Mouse (Mus musculus) G1E (cell line): ENCODE measurements around the gene Tead2. TPM values are rescaled to one million over a fixed set of nuclear protein-coding genes. Genes with fewer than 3 reads are reported as not detected.

ENCODE experiments used
- ATAC-seq: 2 replicates; pipeline ENCODE4 v1.8.0; 2016; ENCODE audit warnings: mild to moderate bottlenecking; ENCODE audit not compliant: insufficient number of reproducible peaks, poor library complexity, low FRiP score, severe bottlenecking; ENCODE audit errors: extremely low read depth
- DNase-seq: peaks from one replicate; pipeline ENCODE4 v3.0.0; 2012; ENCODE audit warnings: low spot score
- H3K27me3 ChIP-seq: 2 replicates; pipeline ENCODE4 v1.6.1; 2012; ENCODE audit warnings: mild to moderate bottlenecking, low read length, inconsistent platforms; ENCODE audit not compliant: insufficient read depth
- H3K36me3 ChIP-seq: replicated peaks from 2 replicates; pipeline ENCODE3; 2012; ENCODE audit warnings: mild to moderate bottlenecking, inconsistent platforms
- H3K4me1 ChIP-seq: 2 replicates; pipeline ENCODE4 v1.6.1; 2012; ENCODE audit warnings: low read depth, low read length, inconsistent platforms, mixed read lengths; ENCODE audit not compliant: insufficient read depth
- H3K4me3 ChIP-seq: 2 replicates; pipeline ENCODE4 v1.5.1; 2012; ENCODE audit warnings: low read depth, mild to moderate bottlenecking, inconsistent platforms, low read length, moderate library complexity, mixed read lengths
- H3K9me3 ChIP-seq: replicated peaks from 2 replicates; pipeline ENCODE4 v1.6.1; 2012; ENCODE audit warnings: inconsistent platforms
- CTCF ChIP-seq: IDR thresholded peaks from 2 replicates; pipeline ENCODE4 v1.5.1; 2012; ENCODE audit warnings: low read depth, low read length, inconsistent platforms, mixed read lengths
- GATA1 ChIP-seq: IDR thresholded peaks from 2 replicates; pipeline ENCODE4 v1.6.1; 2012; ENCODE audit warnings: borderline replicate concordance, low read length, inconsistent platforms, mixed read lengths
- GATA2 ChIP-seq: IDR thresholded peaks from 2 replicates; pipeline ENCODE4 v1.6.1; 2012; ENCODE audit warnings: low read depth, low read length, inconsistent platforms, borderline replicate concordance
- POLR2AphosphoS5 ChIP-seq: IDR thresholded peaks from 2 replicates; pipeline ENCODE4 v1.6.1; 2012; ENCODE audit warnings: low read depth, low read length, inconsistent platforms; ENCODE audit not compliant: insufficient replicate concordance
- TAL1 ChIP-seq: conservative IDR thresholded peaks from 2 replicates; pipeline ENCODE4 v1.6.1; 2012; ENCODE audit warnings: low read depth, low read length, inconsistent platforms, mixed read lengths
- polyA plus RNA-seq: library from polyadenylated mRNA; stranded (reverse); fragments of >175 nt; gene quantifications from 2 replicates; pipeline ENCODE4 v1.2.3, GENCODE M21; 2012
- total RNA-seq, 2 experiments: library from RNA; stranded (forward) in 1 of 2; stranded (reverse) in 1 of 2; fragments of 200-1000 nt in 1 of 2; fragments of >200 nt in 1 of 2; fragmentation: Nextera tagmentation in 1 of 2; gene quantifications; 2 replicates each; pipeline ENCODE4 v1.2.3; 2014 to 2017

The Tead2 gene
- total and polyA plus RNA-seq, 3 experiments = 0.38 TPM; not detected in 2

DNA sequence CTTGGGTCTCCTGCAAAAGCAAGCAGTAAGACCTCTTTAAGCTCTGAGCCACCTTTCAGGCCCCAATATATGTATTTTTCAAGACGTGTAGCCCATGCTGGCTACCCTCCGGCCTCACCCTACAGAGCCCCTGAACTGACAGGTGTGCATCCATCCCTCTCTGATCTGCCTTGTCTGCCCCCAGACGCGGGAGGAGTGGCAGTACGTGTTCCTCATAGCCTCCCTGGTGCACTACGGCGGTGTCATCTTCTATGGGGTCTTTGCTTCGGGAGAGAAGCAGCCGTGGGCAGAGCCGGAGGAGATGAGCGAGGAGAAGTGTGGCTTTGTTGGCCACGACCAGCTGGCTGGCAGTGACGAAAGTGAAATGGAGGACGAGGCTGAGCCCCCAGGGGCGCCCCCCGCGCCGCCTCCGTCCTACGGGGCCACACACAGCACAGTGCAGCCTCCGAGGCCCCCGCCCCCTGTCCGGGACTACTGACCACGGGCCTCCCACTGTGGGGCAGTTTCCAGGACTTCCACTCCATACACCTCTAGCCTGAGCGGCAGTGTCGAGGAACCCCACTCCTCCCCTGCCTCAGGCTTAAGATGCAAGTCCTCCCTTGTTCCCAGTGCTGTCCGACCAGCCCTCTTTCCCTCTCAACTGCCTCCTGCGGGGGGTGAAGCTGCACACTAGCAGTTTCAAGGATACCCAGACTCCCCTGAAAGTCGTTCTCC lies 40.8 kb upstream of the Tead2 start:
- H3K4me1 ChIP-seq = peaks cover 19% of the 10 kb centered on the region
- H3K27me3 ChIP-seq = peaks cover 64% of the 10 kb centered on the region
- H3K9me3 ChIP-seq = peaks cover 14% of the 10 kb centered on the region
- DNase-seq = no peak
- H3K36me3 ChIP-seq = no peaks in the 10 kb centered on the region
- H3K4me3 ChIP-seq = no peak overlapping the region; the same call in 1 of the 2 replicates
- TF ChIP-seq GATA2 (no peak), POLR2AphosphoS5 (no peak), GATA1 (no peak), CTCF (no peak), TAL1 (no peak)
- ATAC-seq = no peak

DNA sequence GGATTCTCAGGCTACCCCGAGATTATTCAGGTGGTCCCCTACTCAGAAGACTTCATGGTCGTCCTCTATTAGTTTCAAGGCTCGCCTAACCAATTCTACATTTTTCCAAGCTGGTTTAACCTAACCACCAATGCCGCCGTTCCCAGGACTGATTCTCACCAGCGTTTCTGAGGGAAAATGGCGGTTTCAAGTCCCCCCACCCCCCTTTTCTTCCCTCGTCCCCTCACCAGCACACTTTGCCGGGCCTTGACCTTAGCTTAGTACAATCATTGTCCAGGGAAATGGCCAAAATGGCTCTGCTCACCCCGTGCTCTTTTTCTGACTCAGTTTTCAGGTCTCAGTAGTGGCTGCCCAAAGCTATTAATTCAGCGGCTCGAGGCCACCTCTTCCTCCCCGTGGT lies 40.2 kb upstream of the Tead2 start:
- TF ChIP-seq TAL1 (no peak), POLR2AphosphoS5 (no peak), GATA1 (no peak), CTCF (no peak), GATA2 (no peak)
- Histone ChIP-seq H3K4me3 (no peak overlapping the region), H3K4me1 (peaks cover 19% of the 10 kb centered on the region), H3K36me3 (no peaks in the 10 kb centered on the region), H3K27me3 (peaks cover 66% of the 10 kb centered on the region), H3K9me3 (peaks cover 8% of the 10 kb centered on the region)
- DNase-seq = no peak
- no peak for ATAC-seq

DNA sequence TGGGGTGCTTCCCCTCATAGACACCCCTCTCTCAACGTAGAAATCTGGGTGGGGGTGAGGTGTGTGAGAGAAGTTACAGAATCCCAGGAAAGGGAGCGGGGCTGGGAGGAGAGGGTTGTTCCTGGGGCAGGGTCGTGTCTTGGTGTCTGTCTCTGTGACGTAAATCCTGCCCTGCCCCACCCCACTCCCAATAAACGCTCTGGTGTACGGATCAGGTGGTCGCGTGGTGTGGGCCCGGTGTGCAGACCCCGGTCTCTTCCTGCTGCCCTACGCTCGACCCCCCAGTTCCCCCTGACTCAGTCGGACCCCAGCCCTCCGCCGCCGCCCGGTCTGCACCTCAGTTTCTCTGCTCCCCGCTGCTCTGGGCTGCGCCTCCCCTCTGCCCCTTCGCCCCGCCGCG lies 39.6 kb upstream of the Tead2 start:
- peaks cover 3% of the 10 kb centered on the region for H3K9me3 ChIP-seq
- H3K4me3 ChIP-seq = no peak overlapping the region
- no peak for TF ChIP-seq GATA1
- TF ChIP-seq TAL1 = no peak
- TF ChIP-seq POLR2AphosphoS5 = no peak
- TF ChIP-seq CTCF = no peak
- TF ChIP-seq GATA2 = no peak
- ATAC-seq = no peak
- DNase-seq = no peak
- H3K36me3 ChIP-seq = no peaks in the 10 kb centered on the region
- peaks cover 19% of the 10 kb centered on the region for H3K4me1 ChIP-seq
- H3K27me3 ChIP-seq = peaks cover 70% of the 10 kb centered on the region

DNA sequence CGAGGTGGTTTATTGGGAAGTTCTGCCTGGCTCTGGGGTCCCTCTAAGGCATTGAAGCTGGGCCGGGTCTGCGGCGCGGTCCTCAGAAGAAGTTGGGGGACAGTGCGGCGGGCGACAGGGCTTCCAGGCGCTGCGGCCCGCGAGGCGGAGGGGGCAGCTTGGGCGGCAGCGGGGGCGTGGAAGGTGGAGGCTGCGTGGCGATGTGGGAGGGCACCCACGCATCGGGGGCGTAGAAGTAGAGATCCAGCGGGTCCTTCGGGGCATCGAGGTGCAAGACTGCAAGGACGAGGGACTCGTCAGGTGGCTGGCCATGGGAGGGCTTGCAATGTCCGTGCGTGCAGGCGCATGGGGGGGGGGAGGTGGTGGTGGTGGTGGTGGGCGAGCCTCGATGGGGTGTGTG lies 39.2 kb upstream of the Tead2 start:
- Histone ChIP-seq H3K4me3 (no peak overlapping the region), H3K36me3 (no peaks in the 10 kb centered on the region), H3K27me3 (peaks cover 75% of the 10 kb centered on the region), H3K4me1 (peaks cover 23% of the 10 kb centered on the region), H3K9me3 (peaks cover 3% of the 10 kb centered on the region)
- ATAC-seq = no peak
- DNase-seq = no peak
- TF ChIP-seq GATA2 (no peak), POLR2AphosphoS5 (no peak), TAL1 (no peak), CTCF (no peak), GATA1 (no peak)

DNA sequence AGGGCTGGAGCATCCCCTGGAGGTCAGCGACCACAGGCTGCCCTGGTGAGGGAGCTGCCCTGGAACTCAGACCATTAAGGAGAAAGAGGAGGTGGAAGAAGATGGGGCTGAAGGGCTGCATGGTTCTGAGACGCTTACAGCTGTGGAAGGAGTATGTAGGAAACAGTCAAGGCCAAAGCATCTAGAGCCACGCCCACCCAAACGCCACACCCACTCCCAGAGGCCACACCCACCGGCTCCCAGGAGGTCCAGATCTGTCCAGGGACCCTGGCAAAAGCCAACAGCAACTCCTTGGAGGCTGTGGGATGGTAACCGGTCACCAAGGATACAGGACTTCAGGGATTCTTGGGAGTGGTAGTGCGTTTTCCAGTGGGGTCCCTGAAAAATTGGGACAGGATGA lies 37.0 kb upstream of the Tead2 start:
- no peak for TF ChIP-seq POLR2AphosphoS5
- no peak for TF ChIP-seq TAL1
- no peak for TF ChIP-seq CTCF
- no peak for TF ChIP-seq GATA2
- no peak for TF ChIP-seq GATA1
- Histone ChIP-seq H3K27me3 (peaks cover 84% of the 10 kb centered on the region), H3K9me3 (no peaks in the 10 kb centered on the region), H3K4me3 (no peak overlapping the region), H3K36me3 (no peaks in the 10 kb centered on the region), H3K4me1 (peaks cover 35% of the 10 kb centered on the region)
- no peak for DNase-seq
- ATAC-seq = no peak

DNA sequence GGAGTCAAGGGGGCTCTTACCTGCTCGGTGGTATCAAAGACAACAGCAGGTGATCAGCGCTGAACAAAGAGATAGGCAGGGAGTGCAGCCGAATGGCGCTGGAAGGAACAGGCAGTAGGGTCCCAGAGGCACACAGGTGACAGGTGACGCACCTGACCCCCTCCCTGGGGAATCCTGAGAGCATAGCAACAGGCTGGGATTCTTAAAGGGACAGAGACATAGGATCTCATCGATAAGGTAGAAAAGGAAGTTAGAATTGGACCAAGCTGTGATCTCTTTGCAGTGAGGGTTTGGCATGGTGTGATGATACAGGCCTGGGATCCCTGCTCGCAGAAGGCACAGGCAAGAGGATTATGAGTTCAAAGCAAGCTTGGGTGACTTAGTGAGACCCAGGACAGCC lies 36.1 kb upstream of the Tead2 start, which contains the start of gene Gfy:
TSS of gene Gfy (minus strand) at position 101 of the 400 bp plus-strand sequence.
- Histone ChIP-seq H3K4me1 (peaks cover 33% of the 10 kb centered on the region), H3K4me3 (no peak within 1 kb of the TSS), H3K9me3 (no peaks in the 10 kb centered on the region), H3K27me3 (peaks cover 90% of the 10 kb centered on the region), H3K36me3 (no peaks in the 10 kb centered on the region)
- DNase-seq (no peak), ATAC-seq (no peak)
- TF ChIP-seq CTCF = no peak
- no peak for TF ChIP-seq GATA1
- no peak for TF ChIP-seq TAL1
- no peak for TF ChIP-seq GATA2
- TF ChIP-seq POLR2AphosphoS5 = no peak
